Mouse (Mus musculus) brown adipose tissue, adult 24 weeks (tissue): Measurements from ENCODE around the gene Slc51a. TPM values are rescaled to one million over a fixed set of nuclear protein-coding genes. Genes with fewer than 3 reads are reported as not detected.

Experiments
- H3K27ac ChIP-seq: fragments of 200-500 bp; replicated peaks from 2 replicates; pipeline ENCODE4 v1.5.1; 2012; ENCODE audit warnings: low read depth, mild to moderate bottlenecking, low read length
- H3K4me1 ChIP-seq: fragments of 200-500 bp; 2 replicates; pipeline ENCODE4 v1.6.1; 2012; ENCODE audit warnings: low read length, mixed read lengths; ENCODE audit not compliant: control insufficient read depth, insufficient read depth, insufficient read length
- H3K4me3 ChIP-seq: fragments of 200-500 bp; 2 replicates; pipeline ENCODE4 v1.5.1; 2012; ENCODE audit warnings: low read depth, mild to moderate bottlenecking, low read length, moderate library complexity; ENCODE audit not compliant: insufficient read depth
- polyA plus RNA-seq: library from polyadenylated mRNA; stranded (reverse); fragments of >200 nt; gene quantifications from 2 replicates; pipeline ENCODE4 v1.2.4, GENCODE M21; 2012; ENCODE audit not compliant: missing spikeins, insufficient read depth, insufficient read length

Gene Slc51a
- polyA plus RNA-seq = not detected in 2 replicates

DNA sequence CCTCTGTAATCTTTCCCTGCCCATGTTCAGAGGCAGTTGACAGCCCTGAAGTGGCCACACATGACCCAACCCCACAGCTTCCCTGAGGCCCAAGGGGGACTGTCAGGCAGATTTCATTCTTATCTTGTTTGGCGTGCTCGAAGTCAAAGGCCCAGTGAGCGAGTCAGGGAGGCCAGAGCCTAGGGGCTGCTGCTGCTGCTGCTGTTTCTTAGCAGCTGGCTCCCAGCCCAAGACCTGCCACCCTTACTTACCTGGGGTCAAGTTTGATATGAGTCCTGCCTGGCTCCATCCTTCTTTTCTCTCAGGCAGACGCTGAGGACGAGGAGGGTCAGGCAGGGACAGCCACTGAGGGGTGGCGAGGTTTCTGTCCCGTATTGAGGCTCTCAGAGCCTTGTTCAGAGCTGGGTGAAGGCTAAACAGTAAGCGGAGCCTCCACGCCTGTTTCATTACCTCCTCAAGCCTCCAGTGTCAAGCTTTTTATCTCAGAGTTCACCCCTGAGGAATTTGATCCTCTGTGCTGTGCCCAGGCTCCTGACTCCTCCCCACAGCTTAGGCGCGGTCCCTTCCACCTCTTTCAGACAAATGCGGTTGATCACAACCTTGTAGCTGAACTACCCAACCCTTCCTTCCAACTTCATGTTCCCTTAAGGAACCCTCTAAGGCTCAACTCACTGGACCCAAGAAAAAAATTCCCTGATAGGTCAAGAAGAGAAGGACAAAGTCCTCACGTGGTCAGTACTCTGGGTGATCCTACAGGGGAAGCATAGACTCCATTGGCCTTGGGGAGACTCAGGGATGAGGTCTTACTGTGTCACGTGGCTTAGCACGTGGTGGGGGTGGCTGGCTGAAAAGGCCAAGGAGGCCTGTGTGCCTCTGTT is at the start of gene Slc51a:
Gene Slc51a, minus strand, starts transcription at position 646 of the 878 bp plus-strand sequence.
- no peak within 1 kb of the TSS for H3K4me3 ChIP-seq

DNA sequence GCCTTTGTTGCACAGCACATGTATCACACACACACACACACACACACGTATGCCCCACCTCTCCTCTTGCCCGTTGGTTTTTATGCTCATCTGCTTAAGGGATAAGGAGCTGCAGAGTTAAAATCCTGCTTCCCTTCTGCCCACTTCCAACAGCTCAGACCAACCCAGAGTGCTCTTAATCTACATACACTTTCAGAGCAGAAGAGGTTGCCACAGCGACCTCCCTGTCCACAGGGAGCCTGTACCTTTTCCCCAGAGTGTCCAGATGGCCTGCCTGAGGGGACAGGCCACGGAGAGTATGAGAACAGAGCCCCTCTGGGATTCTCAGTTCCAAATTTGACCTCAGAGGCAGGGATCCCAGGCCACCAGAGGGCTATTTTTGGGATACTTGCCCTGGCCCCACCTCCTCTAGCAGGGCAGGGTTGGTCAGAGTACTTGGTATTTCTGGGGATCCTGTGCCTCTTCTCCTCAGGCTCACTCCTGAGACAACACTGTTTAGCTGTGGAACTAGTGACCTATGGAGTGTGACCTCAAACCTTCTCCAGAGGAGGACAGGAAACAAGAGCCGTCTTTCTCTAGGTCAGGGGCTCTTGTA is 47.6 kb upstream of the Slc51a start:
- Histone ChIP-seq H3K4me1 (no peaks in the 10 kb centered on the region; the same call in 1 of the 2 replicates), H3K4me3 (no peak overlapping the region), H3K27ac (0 out of 2 replicates have a peak overlapping the region, but pooled peaks have one; percentile 12)

More for the DNA sequence above, at the start of gene Slc51a:
- no peaks in the 10 kb centered on the region for H3K4me1 ChIP-seq
- H3K27ac ChIP-seq = no peak within 1 kb of the TSS

DNA sequence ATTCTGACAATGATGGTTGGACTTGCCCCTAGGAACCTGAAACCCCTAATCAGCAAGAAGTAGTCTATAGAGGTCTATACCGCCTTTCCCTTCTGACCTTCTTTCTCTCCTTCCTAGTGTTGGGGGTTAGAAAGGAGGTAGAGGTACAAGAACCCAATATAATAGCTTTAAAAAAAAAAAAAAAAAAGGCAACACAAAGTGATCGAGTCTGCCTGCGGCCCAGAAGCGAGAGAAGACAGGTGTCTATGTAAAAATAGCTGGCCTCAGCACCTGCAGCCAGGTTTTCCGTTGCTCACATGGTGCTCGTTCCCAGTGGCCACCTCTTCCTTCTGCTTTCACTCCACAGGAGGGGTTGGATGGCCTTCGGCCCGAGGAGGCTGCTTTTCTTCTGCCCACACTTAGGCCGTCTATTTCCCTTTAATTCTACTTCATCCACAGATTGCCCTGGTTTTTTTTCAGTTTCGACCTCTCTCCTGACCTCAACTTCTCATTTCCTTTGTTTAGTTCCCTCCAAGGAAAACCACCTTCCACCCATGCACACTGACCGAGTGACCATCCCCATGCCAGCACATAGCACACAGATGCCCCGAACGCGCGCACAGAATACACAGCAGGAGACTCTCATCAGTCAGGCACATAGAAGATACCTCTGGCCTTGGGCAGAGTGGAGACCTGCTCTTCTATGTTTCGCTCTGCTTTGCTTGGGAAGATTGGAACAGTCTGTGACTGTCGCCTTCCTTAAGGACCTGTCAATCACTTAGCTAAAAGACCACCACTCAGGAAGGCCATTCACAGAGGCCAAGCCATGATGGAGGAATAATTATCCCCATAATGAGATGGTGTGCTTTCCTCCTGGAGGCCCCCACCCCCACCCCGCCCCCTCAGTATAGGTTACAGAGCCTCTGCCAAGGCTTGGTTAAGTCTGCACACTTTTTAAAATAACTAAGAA is 45.5 kb upstream of the Slc51a start:
- Histone ChIP-seq H3K4me3 (no peak overlapping the region), H3K4me1 (no peaks in the 10 kb centered on the region; the same call in 1 of the 2 replicates), H3K27ac (no peak overlapping the region)

DNA sequence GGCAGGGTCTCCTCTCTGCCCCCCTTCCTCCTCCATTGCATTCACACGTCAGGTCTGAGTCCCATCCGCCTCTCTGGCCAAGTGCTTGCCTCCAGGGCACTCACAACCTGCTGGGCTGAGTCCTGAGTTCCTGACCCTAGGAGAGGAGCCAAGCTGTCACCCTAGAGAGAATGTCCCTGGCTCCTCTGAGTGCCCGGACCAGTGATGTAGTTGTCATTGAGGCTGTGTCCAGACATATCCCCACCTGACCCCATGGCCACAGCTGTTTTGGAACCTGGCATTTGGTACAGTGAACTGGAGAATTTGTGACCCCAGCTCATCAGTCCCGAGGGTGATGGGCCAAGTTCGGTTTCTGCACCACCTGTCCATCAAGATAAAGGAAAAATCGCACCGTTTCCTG is 39.2 kb upstream of the Slc51a start:
- Histone ChIP-seq H3K27ac (no peak overlapping the region), H3K4me1 (no peaks in the 10 kb centered on the region; the same call in 1 of the 2 replicates), H3K4me3 (no peak overlapping the region)

DNA sequence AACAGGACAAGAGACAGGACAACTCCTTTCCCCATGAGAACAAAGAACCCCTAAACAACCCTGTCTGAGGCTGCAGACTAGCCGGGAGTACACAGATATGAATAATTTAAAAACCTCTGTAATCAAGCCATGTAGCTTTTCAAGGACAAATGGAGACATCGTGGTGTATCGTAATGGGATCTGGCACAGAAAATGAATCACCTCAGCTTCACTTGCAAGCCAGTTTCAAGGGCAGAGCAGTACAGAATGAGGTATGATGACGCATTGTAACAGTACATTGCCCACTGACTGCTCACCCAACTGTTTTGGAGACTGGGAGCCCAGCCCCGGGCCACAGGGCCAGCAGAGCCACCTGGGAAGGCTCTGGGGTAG is 36.6 kb upstream of the Slc51a start:
- Histone ChIP-seq H3K4me1 (no peaks in the 10 kb centered on the region; the same call in 1 of the 2 replicates), H3K27ac (peak overlapping the region; percentile 65)

DNA sequence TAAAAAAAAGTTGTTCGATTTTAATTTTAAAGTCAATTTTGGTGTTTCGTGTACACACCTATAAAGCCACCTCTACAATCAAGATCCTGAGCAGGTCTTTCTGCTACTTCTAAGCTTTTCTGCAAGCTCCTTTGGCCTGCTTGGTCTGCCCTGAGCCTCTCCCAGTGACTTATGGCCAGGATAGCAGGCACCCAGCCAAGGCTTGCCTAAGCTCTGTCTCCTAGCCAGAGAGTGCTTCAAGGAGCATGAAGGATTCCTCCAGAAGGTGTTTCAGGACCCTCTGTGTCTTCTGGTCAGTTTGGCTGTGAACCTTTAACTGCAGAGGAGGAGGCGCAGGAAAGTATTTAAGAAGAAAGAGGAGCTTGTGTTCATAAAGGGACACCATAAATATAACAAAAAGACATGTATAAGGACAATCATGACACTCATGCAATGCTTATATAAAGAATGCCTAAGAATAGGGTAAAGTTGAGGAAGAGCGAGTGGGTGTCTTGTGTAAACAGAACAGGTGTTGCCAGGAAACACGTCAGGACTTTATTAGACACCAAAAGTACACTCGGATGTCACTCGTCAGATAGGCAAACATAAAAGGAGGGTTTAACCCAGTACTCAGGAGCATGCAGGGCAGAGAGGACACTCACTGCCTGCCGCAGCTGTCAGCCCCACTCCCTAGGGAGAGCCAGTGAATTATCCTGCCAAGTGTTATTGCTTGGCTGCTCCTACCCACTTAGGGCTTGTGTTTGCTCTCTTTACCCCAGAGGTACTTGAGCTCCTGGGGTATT is 36.0 kb upstream of the Slc51a start:
- no peaks in the 10 kb centered on the region; the same call in 1 of the 2 replicates for H3K4me1 ChIP-seq
- H3K27ac ChIP-seq = peak overlapping the region; percentile 65
- no peak overlapping the region for H3K4me3 ChIP-seq

More for the DNA sequence above, 36.6 kb upstream of the Slc51a start:
- H3K4me3 ChIP-seq = no peak overlapping the region

DNA sequence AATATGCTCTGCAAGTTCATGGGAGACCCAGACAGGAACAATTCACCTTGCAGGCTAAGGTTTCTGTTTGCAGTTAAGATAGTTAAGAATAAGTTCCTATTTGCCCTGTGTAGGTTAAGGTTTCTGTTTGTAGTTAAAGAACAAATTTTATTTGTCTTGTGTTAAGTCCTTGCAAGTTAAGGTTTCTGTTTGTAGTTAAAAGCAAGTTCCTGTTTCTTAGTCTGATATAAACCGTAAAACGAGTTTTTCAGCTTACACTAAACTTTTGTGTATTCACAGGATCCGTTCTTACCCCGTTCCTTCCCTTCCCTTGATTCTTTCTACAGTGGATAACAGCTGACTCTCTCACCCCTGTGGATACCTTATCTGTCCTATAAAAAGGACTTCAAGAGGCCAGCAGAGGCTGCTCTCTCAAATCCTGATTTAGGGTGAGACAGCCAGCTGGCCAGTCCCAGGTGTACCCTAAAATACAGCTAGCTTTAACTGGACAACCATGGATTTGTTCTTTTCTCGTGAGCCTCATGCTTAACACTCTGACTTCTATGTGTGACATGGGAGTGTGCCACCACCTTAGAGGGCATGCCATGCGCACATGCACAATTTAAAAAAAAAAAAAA is 35.0 kb upstream of the Slc51a start:
- Histone ChIP-seq H3K27ac (0 out of 2 replicates have a peak overlapping the region, but pooled peaks have one; percentile 1), H3K4me1 (no peaks in the 10 kb centered on the region; the same call in 1 of the 2 replicates), H3K4me3 (no peak overlapping the region)

DNA sequence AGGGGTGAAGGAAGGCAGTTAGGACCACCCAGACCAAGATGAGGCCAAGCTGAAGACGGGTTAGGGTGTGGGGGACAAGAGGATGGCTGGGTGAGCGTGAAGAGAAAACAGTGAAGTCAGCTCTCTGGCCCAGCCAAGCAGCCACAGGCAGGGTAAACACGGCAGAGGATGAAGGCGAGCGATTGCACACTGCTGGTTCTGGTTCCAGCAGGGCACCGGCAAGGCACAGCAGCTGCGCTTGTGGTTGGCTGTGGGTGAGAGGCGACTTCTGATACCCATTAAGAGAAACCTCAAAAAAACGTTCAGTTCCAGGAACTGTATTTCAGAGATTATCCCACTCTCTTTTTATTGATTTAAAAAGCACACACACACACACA is 32.7 kb upstream of the Slc51a start:
- Histone ChIP-seq H3K4me3 (no peak overlapping the region), H3K4me1 (no peaks in the 10 kb centered on the region; the same call in 1 of the 2 replicates), H3K27ac (no peak overlapping the region)

DNA sequence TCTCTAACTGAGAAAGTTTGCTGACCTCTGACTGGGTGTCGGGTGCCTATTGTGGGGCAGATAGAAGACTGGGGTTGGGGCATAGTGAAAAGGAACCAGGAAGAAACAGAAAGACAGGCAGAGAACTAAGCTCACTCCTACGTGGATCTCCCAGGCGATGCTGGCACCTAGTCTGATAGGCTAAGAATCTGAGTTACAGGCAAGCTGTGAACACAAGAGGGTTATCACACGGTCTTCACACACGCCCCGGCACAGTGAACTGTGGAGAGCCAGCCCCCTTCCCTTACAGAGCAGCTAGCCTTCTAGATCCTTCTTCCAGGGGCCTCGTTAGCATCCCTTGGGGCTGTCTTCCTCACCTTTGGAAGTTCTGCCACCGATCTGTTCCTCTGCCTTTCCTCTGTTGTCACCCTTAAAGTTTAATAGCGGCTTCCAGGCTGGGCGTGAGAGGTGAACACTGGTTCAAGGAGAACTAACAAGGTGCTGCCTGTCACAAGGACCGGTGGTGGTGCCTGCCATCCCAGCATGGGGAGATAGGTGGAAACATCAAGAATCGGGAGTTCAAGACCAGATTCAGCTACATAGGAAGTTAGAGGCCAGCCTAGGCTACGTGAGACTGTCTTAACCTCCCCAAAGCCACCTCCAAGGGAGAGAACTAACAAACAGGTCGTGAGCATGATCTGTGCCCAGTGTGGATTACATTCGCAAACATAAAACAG is 32.1 kb upstream of the Slc51a start:
- Histone ChIP-seq H3K4me1 (no peaks in the 10 kb centered on the region; the same call in 1 of the 2 replicates), H3K27ac (no peak overlapping the region), H3K4me3 (no peak overlapping the region)

DNA sequence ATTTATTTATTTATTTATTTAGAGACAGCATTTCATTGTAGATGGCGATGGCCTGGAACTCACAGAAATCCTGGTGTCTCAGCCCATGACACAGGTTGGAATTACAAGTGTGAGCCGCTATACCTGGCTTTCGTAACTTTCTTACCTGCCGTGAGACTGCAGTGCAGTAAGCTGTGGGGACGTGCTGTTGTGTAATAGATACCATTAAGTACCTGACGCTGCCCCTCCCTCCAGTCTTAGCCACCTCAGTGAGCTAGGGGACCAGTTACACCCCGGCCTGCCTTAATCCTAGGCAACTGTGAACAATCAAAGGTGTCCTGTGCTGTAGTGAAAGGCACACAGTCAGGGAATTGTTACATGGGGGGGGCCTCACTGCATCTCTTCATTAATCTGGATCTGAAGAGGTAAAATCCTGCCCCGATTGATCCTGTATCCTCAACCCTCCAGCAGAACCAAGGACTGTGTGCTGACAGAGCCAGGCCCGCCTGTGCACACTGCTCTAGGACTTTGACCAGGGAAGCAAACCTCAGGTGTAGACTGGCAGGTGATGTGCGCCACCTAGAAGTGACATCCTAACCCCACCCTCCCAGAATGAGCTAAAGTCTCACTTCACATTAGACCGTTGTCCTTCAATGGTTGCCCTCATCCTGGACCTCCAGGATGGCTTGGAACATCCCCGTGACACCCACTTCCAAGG is 30.3 kb upstream of the Slc51a start:
- Histone ChIP-seq H3K4me1 (no peaks in the 10 kb centered on the region), H3K27ac (no peak overlapping the region), H3K4me3 (no peak overlapping the region)

DNA sequence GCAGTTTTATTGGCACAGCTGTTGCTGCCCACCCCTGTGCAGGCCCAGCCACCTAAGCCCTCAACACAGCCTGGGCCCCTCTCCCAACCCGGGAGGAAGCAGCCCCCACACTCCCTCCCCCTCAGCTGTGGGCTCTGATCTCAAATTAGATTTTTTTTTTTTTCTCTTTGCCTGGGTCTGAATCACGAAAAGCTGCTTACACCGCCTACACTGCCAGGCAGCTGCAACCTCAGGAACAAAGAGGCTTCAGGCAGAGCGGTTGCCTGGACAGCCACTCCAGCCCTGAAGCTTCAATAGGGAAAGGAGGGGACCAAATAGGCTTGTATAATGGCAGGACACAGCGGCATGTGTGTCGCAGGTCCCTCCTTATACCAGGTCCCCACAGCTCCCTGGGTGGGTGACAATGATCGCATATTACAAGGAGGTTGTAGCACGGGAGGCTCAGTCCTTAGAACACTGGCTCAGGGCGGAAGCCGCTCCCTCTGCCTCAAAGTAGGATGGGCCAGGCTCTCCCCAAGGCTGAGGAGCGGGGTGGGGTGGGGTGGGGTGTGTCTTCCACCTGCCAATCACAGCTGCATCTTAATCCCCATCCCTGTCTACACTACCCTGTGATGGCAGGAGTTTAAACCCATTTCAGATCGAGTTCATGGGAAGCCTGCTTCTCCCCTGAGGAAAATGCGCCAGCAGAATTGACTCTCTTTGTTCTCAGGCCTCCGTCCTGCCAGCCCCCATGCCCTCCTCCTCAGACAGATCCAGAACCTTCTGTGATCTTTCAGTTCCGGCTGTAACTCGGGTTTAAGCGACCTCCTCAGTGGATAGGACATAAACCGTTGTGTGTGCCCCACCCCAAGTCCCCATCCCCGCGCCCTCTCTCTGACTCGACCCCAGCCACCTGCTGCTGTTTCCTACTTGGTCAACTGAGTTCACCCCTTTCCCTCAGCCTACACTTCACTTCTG is 28.6 kb upstream of the Slc51a start:
- Histone ChIP-seq H3K4me3 (no peak overlapping the region), H3K27ac (no peak overlapping the region), H3K4me1 (peaks cover 5% of the 10 kb centered on the region)

DNA sequence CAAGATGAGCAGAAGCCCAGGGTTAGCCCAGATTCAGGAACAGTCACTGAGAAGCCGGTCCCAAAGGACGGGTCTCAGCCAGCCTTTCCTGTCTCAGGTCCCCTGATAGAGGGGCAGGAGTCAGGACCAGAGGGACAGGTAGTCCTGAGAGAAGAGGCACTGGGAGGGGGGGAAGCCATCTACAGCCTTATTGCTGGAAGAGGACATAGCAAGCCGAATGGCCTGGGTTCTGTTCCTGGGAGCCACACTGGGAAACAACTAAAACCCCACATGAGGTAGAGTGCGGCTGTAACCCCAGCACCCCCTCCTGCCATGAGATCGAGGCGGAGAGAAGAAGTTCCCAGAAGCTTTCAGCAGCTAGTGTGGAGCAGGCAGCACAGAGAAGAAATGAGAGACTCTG is 26.3 kb upstream of the Slc51a start:
- Histone ChIP-seq H3K4me1 (peaks cover 10% of the 10 kb centered on the region), H3K27ac (no peak overlapping the region), H3K4me3 (no peak overlapping the region)
